Mouse (Mus musculus) ES-Bruce4 (cell line): ENCODE measurements around the gene Aen.

Source experiments
- CTCF ChIP-seq: IDR thresholded peaks from one replicate; pipeline ENCODE4 v1.8.1; 2011; ENCODE audit warnings: low read depth, low read length
- POLR2A ChIP-seq: IDR thresholded peaks from one replicate; pipeline ENCODE4 v1.8.1; 2011; ENCODE audit warnings: low read length; ENCODE audit not compliant: insufficient read depth

- TF ChIP-seq CTCF (no peak), POLR2A (no peak)
These were observed 11.5 kb upstream of the Aen start for GRCm38 (mm10) chr7:78884139-78884538.
